Mouse (Mus musculus) spleen, postnatal 0 days (tissue): ENCODE results near the gene Dmtf1. TPM values are rescaled to one million over a fixed set of nuclear protein-coding genes. Genes with fewer than 3 reads are reported as not detected.

Experiments
- polyA plus RNA-seq: library from polyadenylated mRNA; unstranded; fragments of >200 nt; fragmentation: Nextera tagmentation; extraction: Ambion mirVana; gene quantifications from 2 replicates; pipeline ENCODE4 v1.2.1, GENCODE M21; 2015

Gene Dmtf1
- 13.0 and 16.5 TPM in 2 replicates for polyA plus RNA-seq

DNA sequence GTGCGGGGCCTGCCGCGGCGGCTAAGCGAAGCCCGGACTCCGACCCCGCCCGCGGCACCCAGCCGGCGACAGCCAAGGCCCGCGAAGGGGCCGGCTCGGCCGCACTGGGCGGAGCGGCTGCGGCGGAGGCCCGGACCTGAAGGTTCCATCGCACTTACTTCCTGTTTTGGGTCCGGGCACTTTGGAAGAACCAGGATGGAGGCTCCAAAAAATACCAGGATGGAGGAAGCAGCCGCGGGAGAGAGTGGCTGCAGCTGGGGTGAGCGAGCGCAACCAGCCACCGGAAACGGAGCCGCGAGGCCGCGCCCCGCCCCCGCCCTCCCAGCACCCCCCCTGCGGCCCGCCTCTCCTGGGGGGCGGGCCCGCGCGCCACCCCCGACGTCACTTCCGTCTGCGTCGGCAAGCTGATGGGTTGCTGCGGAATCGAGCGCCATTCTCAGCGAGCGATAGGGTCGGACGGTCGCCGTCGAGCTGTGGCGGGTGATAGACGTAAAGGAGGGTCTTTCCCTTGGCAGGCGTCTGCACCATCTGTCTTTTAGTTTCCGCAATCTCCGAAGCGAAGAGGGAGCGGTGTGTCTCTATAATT is at the start of gene Dmtf1:
Gene Dmtf1, minus strand, starts transcription at position 321 of the 586 bp plus-strand sequence.

DNA sequence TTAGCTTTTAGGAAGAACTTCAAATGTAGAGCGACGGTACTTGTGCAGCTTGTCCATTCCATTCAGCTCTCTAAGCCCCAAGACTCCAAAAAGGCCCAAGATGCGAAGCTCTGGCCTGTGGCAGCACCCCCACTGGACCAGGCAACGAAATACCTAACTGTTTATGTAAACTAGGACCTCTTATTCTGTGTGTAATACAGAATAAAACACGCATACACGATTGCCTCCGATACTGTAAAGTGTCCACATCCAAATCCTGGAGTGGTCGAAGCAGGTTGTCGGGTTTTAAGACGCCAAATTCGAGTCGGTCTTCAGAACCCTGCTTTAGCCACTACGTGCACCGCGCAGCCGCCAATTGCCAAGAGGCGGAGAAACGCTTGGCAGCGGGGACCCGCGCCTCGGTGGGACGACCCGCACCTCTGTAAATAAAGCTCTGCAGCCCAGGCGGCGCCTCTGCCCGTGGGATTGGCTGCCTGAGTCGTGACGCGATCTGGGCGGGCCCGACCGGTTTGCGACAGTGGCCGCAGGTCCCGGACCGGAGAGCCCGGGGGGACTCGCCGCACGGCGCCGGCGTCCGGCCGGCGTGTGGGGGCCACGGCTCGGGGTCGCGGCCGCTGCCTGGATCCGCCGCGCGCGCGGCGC is 61.2 kb downstream of the Dmtf1 start, which contains the start of gene Tmem243:
Gene Tmem243, plus strand, starts transcription at position 462 of the 642 bp plus-strand sequence.

Other genes starting within 250 kb of the Dmtf1 start
- 15.7 and 20.2 TPM in 2 replicates for gene Crot, start 164.5 kb downstream of the Dmtf1 start, polyA plus RNA-seq
- 18.2 and 24.1 TPM in 2 replicates for gene Tmem243, start 61.1 kb downstream of the Dmtf1 start, polyA plus RNA-seq
- 0.15 and 0.19 TPM in 2 replicates for gene 9330182L06Rik, start 104.3 kb upstream of the Dmtf1 start, polyA plus RNA-seq